Mouse (Mus musculus) left cerebral cortex, postnatal 14 days (tissue): ENCODE measurements at regions not wholly inside any gene's neighbourhood (a gene's known extent, or its start where the extent isn't known, plus 50 kb on each side); places are given as distances from the start of the nearest gene placed in this dataset.
A peak's percentile ranks its signal among the peaks of the same experiment; 100 is the strongest.

ENCODE experiments used
- DNase-seq, 2 experiments: peaks; one replicate each; pipeline ENCODE4 v3.0.0; 2021 to 2022; ENCODE audit warnings: low spot score in 2 of 2, mixed read lengths in 1 of 2
- intact Hi-C: fragments of 180-260 bp; cut with DNase I; formaldehyde crosslinking; loops from one replicate; pipeline ENCODE4 v1.15.1; 2025

DNA sequence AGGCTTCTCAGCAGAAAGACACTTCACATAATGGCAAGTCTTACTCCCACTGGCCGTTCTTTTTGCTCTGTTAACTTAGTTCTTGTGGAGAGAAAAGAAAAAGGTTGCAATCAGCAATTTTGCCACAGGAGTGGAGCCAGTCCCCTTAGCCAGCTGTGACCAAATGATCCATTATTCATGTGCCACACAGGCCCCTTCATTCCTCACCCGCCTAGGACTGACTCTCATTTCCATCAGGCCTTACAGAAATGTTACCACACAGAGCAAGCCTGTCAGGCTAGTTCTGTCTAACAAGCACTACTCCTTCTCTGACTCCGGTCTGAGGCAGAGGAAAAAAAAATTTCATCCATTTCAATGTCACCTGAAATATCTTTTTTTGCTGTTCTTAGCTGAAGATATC, 1266.2 kb downstream of the Gsdmc2 start:
- intact Hi-C loops: no loop called here
- DNase-seq: no peak

- no peak for DNase-seq
- intact Hi-C loops: no loop called here
Measured at GRCm38 (mm10) chr15:62575791-62576190, 1269.2 kb downstream of the Gsdmc2 start.

DNA sequence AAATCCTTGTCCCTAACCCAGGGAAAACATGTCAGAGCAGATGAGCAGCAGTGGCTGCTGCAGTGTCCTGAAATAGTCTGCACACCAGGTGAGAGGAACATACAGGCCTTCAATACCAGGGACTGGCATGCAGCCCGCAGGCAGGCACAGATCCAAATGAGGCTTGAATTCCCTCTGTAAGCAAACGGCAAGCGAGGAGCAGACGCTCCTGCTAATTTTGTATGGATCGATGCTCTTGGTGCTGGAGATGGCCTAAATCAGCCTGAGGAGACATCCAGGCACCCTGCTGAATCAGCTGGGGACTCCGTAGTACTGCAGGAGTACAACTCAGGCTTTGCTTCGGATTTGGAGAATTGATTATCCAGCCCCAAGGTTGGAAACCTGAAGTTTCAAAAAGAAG, 1273.2 kb downstream of the Gsdmc2 start:
- DNase-seq: peak; percentile 14 to 37
- intact Hi-C loops: no loop called here

- DNase-seq: no peak
- intact Hi-C loops: no loop called here
Measured at GRCm38 (mm10) chr15:62568788-62569713, 1275.9 kb downstream of the Gsdmc2 start.

DNA sequence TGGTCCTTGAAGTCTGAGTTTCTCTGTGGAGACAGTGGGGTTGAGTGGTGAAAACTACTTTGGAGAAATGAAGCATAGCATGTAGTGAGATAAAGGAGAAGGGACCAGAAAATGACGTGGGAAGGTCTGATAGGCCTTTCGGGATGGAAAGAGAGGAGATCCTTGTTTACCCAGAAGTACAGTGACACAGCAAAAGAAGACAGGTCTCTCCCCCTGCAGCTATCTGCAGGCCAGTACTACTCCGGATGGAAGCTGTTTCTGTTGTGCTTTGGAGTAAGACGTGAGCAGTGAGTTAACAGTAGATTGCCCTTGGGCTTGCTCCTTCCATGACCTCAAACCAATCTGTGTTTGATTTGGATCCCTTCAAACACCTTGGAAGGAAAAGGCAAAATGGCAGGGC, 1277.5 kb downstream of the Gsdmc2 start:
- DNase-seq: no peak
- intact Hi-C loops: no loop called here

- intact Hi-C loops: no loop called here
- DNase-seq: peak in 1 of 2 experiments; percentile 6
Measured at GRCm38 (mm10) chr15:62566106-62566511, 1278.9 kb downstream of the Gsdmc2 start.

- intact Hi-C loops: no loop called here
- no peak for DNase-seq
Measured at GRCm38 (mm10) chr15:62533233-62533632, 1311.7 kb downstream of the Gsdmc2 start.

DNA sequence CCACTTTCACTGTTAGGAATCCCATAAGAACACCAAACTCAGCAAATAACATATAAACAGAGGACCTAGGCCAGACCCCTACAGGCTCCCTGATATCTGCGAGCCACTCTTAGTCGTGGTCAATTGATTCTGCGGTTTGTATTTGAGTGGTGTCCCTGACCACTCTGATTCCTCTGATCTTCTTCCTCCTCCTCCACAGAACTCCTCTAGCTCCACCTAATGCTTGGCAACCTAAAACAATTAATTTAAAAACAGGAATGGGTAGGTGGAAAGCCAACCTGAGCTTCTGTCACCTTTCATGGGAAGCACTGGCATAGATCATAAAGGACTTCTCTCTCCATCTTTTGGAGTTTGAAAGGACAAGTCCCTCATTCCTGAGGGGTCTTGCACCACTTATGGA, 1316.0 kb downstream of the Gsdmc2 start:
- DNase-seq: no peak
- intact Hi-C loops: no loop called here

- intact Hi-C loops: no loop called here
- DNase-seq: no peak
Measured at GRCm38 (mm10) chr15:62524628-62525027, 1320.3 kb downstream of the Gsdmc2 start.

DNA sequence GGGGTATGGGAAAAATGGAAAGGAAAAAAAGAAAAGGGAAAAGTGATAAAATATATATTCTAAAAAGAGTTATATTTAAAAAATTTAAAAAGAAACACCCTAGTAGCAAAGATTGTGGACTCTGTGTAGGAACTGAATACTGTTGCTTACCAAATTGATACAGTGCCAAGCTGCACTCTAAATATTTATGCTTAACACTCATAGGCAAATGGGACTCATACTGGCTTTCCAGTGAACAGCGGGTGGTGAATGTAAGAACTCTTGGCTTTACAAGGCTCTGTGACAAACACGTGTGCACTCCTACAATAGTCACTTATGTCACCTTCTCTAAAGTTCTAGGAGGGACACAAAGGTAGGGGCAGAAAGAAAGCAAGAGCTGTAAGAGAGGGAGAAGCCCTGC, 1320.8 kb downstream of the Gsdmc2 start:
- intact Hi-C loops: no loop called here
- DNase-seq: no peak

DNA sequence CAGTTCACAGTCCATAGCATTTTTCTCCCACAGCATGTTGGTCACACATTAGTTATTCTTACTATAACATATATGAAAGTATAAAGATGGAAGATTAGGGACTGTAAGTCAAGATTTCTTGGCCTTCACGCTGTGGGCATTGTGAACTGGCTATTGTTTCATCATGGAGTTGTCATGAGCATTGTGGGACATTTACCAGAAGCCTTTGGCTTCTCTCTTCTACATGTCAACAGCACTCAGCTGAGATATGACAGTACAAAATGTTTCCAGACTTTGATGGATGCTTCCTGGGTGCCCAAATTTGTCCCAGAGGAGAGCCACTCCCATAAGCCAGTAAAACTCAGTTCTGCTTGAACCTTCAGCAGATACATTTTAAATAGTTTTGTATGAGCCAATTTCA, 1331.5 kb downstream of the Gsdmc2 start:
- intact Hi-C loops: no loop called here
- no peak for DNase-seq

DNA sequence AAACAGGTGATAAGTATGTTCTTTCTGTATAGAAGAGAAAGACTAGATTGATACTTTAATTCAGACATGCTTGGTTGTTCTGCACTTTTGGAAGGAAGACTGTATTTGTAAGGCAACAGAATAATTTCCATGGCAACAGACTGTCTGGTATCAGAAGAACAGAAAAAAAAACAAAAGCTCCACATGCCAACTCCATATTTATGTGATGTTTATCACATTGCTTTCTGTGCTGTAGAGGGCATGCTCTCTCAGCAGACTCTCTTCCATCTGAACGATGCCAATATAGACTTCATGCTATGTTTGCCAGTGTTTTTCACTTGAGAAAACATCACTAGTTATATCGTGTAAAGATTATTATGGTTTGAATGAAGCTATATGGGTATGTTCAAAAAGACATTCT, 1333.5 kb downstream of the Gsdmc2 start:
- no peak for DNase-seq
- intact Hi-C loops: no loop called here

GRCm38 (mm10) chr15:62503866-62504265, 1341.1 kb downstream of the Gsdmc2 start:
- intact Hi-C loops: no loop called here
- DNase-seq: no peak

DNA sequence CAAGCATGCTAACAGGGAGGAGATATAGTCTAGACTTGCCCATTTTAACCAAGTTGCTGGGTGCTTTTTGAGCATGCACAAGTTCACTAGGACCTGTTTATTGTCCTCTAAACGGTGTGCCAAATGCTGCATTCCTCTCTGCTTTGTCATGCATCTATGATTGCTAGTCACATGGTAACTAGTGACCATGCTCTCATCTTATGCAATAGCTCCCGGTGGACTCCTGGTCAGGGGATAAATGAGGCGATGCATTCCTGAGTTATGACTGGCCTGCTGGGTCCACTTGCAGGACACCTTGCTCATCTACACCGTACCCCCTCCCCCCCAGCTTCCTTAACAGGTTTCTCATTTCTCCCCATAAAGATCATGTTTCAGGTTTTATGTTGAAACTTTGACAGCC, 1344.0 kb downstream of the Gsdmc2 start:
- DNase-seq: no peak
- intact Hi-C loops: no loop called here

DNA sequence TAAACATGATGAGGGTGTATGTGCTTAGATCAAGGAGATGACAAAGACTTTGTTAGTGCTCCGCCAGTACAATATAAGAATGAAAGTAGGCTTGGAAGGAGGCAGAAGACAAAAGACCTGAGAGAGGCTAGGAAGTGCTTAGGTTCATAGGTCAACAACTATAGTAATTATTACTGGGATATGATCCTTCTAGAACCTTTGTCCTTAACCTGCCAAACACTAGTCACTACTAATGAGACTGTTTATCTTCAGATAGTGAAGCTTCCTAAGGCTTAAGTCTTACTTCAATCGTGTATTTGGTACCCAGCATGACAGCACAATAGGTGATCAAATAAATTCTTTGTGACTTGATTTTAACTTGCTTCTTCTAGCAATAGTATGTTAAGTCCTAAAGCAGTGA, 1344.5 kb downstream of the Gsdmc2 start:
- intact Hi-C loops: no loop called here
- no peak for DNase-seq

DNA sequence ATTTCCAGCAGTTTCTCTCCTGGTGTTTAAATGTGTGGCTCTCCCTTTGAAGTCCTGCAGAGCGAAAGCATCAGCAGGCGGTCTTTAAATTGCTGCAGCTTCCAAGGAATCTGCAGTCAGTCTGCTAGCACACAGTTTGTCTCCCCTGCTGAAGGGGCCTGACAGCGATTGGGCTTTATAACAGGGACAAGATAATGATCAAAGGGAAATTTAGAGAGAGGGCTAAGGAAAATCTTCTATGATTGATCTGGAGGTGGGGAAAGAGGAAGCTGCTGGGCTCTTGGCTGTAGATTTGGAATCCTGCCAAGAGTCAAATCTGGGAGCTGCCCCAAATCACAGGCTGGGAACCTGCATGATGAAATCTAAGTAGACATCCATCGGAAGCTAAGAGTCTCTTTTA, 1348.8 kb downstream of the Gsdmc2 start:
- intact Hi-C loops: no loop called here
- peak in 1 of 2 experiments; percentile 15 for DNase-seq

DNA sequence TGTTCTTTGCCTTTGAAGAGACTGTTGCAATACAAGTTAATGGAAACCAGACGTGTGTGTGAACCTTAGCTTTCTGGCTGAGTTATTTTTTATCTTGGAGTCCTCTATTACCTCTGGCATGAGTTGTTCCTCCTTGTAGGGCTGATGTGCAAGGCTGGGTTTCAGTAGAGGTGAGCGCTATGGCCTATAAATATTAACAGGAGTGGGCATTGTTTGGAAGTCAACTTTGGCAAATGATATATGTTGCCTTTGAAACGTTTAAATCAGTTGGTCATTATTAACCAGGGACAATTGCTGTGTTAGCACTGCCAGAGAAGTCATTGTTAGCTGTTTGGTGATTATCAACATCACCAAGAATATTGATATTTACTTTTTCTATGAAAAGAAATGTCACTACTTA, 1352.6 kb downstream of the Gsdmc2 start:
- intact Hi-C loops: no loop called here
- no peak for DNase-seq

- DNase-seq: no peak
- intact Hi-C loops: no loop called here
Measured at GRCm38 (mm10) chr15:62490548-62490947, 1354.4 kb downstream of the Gsdmc2 start.

- DNase-seq: no peak
- intact Hi-C loops: no loop called here
Measured at GRCm38 (mm10) chr15:62486540-62486939, 1358.4 kb downstream of the Gsdmc2 start.

- no peak for DNase-seq
- intact Hi-C loops: no loop called here
Measured at GRCm38 (mm10) chr15:62484350-62484749, 1360.6 kb downstream of the Gsdmc2 start.

DNA sequence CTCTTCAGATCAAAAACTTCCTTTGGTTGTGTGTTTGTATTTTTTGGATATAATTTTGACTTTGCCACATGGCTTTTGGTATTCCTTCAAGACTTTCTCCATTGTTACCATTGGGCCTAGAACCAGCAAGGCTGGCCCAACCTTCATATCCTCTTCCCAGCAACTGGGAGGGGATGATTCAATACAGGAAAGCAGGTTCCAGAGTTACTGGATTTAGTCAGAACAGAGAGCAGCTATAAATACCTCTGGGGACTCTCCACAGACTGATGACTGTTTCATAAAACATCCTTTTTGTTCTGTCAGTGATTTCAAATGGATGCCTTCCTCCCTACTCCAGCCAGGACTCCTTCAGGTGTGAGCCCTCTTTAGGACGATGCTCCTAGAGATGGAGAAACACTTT, 1361.4 kb downstream of the Gsdmc2 start:
- no peak for DNase-seq
- intact Hi-C loops: no loop called here
